Mouse (Mus musculus) neural tube, embryonic 14.5 days (tissue): ENCODE results near the gene Arhgap15. TPM values are rescaled to one million over a fixed set of nuclear protein-coding genes. Genes with fewer than 3 reads are reported as not detected.

ENCODE experiments used
- ATAC-seq: fragments of 200-750 bp; cut with Nextera tagmentation; 2 replicates; pipeline ENCODE4 v1.8.0; 2017; ENCODE audit warnings: low read depth, mild to moderate bottlenecking, moderate TSS enrichment, moderate library complexity
- H3K27ac ChIP-seq: fragments of 300-500 bp; sonication (generic); 2 replicates; pipeline ENCODE4 v1.5.1; 2014; ENCODE audit warnings: low read depth, mild to moderate bottlenecking, control low read depth, low read length, moderate library complexity, mixed read lengths
- H3K27me3 ChIP-seq: fragments of 300-500 bp; sonication (generic); 2 replicates; pipeline ENCODE4 v1.6.1; 2014; ENCODE audit warnings: low read length; ENCODE audit not compliant: control insufficient read depth, insufficient read depth
- H3K36me3 ChIP-seq: fragments of 300-500 bp; sonication (generic); 2 replicates; pipeline ENCODE4 v1.6.1; 2014; ENCODE audit warnings: low read length, mixed read lengths; ENCODE audit not compliant: control insufficient read depth, insufficient read depth
- H3K4me1 ChIP-seq: fragments of 300-500 bp; sonication (generic); 2 replicates; pipeline ENCODE4 v1.6.1; 2014; ENCODE audit warnings: low read length; ENCODE audit not compliant: control insufficient read depth, insufficient read depth
- H3K4me2 ChIP-seq: fragments of 300-500 bp; sonication (generic); 2 replicates; pipeline ENCODE4 v1.6.1; 2014; ENCODE audit warnings: mild to moderate bottlenecking, low read depth, low read length, control low read depth
- H3K4me3 ChIP-seq: fragments of 300-500 bp; sonication (generic); 2 replicates; pipeline ENCODE4 v1.5.1; 2014; ENCODE audit warnings: low read depth, low read length, control low read depth, mixed read lengths
- H3K9ac ChIP-seq: fragments of 300-500 bp; sonication (generic); replicated peaks from 2 replicates; pipeline ENCODE4 v1.6.1; 2014; ENCODE audit warnings: low read depth, mild to moderate bottlenecking, control low read depth, low read length, mixed read lengths
- H3K9me3 ChIP-seq: fragments of 300-500 bp; sonication (generic); 2 replicates; pipeline ENCODE4 v1.6.1; 2016; ENCODE audit warnings: low read length; ENCODE audit not compliant: control insufficient read depth
- WGBS: fragments of 180-500 bp; shearing (Covaris S2); extraction: QIAGEN DNeasy Blood & Tissue Kit; methylation state at CpG from one replicate; pipeline ENCODE4 v1.1.7; 2014; 5-methylcytosine and 5-hydroxymethylcytosine counted together
- polyA plus RNA-seq: library from polyadenylated mRNA; unstranded; fragments of >200 nt; fragmentation: Nextera tagmentation; extraction: Ambion mirVana; gene quantifications from 2 replicates; pipeline ENCODE4 v1.2.1, GENCODE M21; 2014

Gene Arhgap15
- polyA plus RNA-seq, 1 experiment from 2014 or later: 3.8 TPM

DNA sequence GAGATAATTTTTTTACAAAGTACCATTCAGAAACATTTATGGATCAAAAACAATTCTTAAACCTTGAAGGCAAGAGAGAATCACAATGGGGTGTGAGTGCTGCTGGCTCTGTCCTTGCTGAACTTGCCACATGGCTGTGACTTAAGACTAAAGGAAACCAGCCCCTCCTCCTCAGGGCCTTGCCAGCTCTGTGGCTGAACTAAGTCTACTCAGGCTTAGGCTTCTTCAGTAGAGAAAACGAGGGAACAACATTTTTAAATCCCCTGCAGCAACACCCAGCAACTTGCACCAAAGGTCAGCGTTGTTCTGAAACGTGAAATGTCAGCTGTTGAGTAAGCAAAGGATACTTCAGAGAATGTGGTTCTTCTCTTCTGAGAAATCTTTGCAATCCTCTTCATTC lies 417.2 kb downstream of the Arhgap15 start:
- no peaks in the 10 kb centered on the region for H3K36me3 ChIP-seq
- H3K27ac ChIP-seq: no peak overlapping the region
- H3K4me2 ChIP-seq: no peak overlapping the region
- H3K9ac ChIP-seq: no peak overlapping the region
- H3K4me3 ChIP-seq: no peak overlapping the region
- no peaks in the 10 kb centered on the region for H3K4me1 ChIP-seq
- no peaks in the 10 kb centered on the region for H3K27me3 ChIP-seq
- whole genome bisulfite sequencing: 65% methylated on average over 3 of the region's 3 CpGs
- H3K9me3 ChIP-seq: no peaks in the 10 kb centered on the region
- ATAC-seq: no peak

DNA sequence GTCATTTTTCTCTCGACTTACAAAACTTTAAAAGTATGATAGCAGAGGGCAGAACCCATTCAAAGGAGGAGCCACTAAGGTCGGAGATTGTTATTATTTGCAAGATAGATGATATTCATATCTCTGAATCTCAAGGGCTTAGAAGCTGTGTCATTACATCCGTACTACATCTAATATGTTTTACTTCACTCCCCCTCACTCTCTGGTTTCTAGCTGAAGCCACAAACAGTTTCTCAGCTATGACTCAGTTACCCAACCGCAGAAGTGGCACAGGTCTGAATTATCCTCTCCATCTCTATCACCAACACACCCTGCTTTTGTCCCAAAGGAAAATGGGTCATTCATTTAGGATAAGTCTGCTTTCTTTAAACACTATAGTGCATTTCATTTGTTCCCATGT lies 418.1 kb downstream of the Arhgap15 start:
- 89% methylated on average over 4 of the region's 4 CpGs for WGBS
- no peak overlapping the region for H3K4me2 ChIP-seq
- H3K27ac ChIP-seq: no peak overlapping the region
- H3K9me3 ChIP-seq: no peaks in the 10 kb centered on the region
- no peaks in the 10 kb centered on the region for H3K4me1 ChIP-seq
- no peaks in the 10 kb centered on the region for H3K36me3 ChIP-seq
- H3K4me3 ChIP-seq: no peak overlapping the region
- no peak for ATAC-seq
- H3K27me3 ChIP-seq: no peaks in the 10 kb centered on the region
- no peak overlapping the region for H3K9ac ChIP-seq

DNA sequence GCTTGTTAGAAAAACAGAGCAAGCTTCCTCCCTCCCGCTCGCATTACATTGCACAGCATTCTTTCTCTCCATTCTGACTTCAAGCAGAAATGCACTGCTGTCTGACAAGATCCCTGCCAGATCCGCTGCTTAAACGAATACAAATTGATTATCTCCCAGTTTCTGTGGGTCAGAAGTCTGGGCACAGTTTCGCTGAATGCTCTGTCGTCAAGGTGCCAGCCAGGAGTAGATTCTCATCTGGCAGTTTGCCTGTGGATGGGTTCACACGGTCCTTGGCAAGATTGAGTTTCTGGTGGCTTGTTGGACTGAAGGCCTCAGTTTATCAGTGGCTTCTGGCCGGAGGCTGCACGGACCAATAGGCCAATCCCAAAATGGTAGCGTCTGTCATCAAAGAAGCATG lies 435.9 kb downstream of the Arhgap15 start:
- no peak overlapping the region for H3K27ac ChIP-seq
- no peaks in the 10 kb centered on the region for H3K27me3 ChIP-seq
- H3K4me3 ChIP-seq: no peak overlapping the region
- no peak for ATAC-seq
- H3K4me1 ChIP-seq: no peaks in the 10 kb centered on the region
- H3K9ac ChIP-seq: no peak overlapping the region
- H3K36me3 ChIP-seq: no peaks in the 10 kb centered on the region
- whole genome bisulfite sequencing: 79% methylated on average over 10 of the region's 10 CpGs
- no peaks in the 10 kb centered on the region for H3K9me3 ChIP-seq
- H3K4me2 ChIP-seq: no peak overlapping the region

DNA sequence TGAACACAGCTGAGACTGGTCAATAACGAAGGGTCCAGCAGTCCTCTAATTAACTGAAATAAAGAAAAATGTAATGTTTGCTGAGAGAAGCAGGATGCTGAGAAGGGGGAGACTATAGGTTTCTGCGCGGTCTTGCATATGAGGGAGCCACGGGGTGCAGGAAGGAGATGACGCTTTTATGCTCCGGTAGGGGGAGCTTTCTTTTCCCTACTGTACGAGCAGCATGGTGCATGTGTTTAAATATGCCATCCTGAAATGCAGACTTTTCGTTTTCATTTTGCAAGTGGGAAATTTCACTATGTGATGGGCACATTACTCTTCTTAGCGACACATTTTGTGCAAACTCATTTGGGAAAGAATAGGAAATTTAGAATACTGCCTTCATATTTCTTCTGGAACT lies 442.1 kb downstream of the Arhgap15 start:
- H3K27ac ChIP-seq: no peak overlapping the region
- WGBS: 79% methylated on average over 9 of the region's 9 CpGs
- H3K4me2 ChIP-seq: no peak overlapping the region
- no peaks in the 10 kb centered on the region for H3K36me3 ChIP-seq
- H3K9me3 ChIP-seq: no peaks in the 10 kb centered on the region
- no peak for ATAC-seq
- no peak overlapping the region for H3K9ac ChIP-seq
- no peaks in the 10 kb centered on the region for H3K27me3 ChIP-seq
- no peak overlapping the region for H3K4me3 ChIP-seq
- no peaks in the 10 kb centered on the region for H3K4me1 ChIP-seq

DNA sequence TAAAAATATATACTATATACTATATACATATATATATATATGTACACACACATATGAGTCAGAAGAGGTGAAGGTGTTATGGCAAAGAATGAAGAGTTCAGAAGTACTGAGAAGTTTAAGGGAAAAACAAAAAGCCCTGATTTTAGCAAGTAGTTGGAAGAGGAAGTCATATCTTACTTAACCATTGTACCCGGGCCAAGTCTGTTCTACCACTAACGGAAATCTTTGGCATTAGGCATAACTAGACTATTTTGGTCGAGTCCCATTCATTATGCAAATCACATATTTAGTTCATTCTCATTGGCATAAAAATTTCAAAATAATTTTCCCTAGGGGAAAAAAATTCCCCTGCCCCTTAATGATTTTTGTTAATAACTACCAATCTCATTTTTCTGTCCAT lies 443.4 kb downstream of the Arhgap15 start:
- Histone ChIP-seq H3K27me3 (no peaks in the 10 kb centered on the region), H3K36me3 (no peaks in the 10 kb centered on the region), H3K4me3 (no peak overlapping the region), H3K9ac (no peak overlapping the region), H3K4me1 (no peaks in the 10 kb centered on the region), H3K27ac (no peak overlapping the region), H3K9me3 (no peaks in the 10 kb centered on the region), H3K4me2 (no peak overlapping the region)
- WGBS: 84% methylated on average over 3 of the region's 3 CpGs
- ATAC-seq: no peak

DNA sequence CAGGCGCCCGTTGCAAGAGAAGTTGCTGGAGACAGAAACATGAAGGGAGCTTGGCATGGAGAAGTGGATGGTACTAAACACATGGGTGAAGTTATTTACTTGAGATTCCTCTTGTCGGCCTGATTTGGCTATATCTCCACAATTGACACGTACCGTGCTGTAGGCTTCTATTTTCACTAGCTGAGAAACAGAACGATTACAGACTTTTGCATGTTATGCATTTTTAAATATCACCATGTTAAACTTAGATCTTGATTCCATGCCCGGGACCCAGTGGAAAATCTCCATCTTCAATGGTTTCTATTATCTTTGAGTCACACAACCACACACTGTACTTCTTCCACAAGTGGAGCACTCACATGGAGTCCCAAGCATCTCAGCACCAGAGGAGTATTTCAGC lies 466.9 kb downstream of the Arhgap15 start:
- Histone ChIP-seq H3K4me2 (no peak overlapping the region), H3K4me3 (no peak overlapping the region), H3K27me3 (no peaks in the 10 kb centered on the region), H3K4me1 (no peaks in the 10 kb centered on the region), H3K36me3 (no peaks in the 10 kb centered on the region), H3K27ac (no peak overlapping the region), H3K9me3 (no peaks in the 10 kb centered on the region), H3K9ac (no peak overlapping the region)
- WGBS: 95% methylated on average over 7 of the region's 7 CpGs
- no peak for ATAC-seq

DNA sequence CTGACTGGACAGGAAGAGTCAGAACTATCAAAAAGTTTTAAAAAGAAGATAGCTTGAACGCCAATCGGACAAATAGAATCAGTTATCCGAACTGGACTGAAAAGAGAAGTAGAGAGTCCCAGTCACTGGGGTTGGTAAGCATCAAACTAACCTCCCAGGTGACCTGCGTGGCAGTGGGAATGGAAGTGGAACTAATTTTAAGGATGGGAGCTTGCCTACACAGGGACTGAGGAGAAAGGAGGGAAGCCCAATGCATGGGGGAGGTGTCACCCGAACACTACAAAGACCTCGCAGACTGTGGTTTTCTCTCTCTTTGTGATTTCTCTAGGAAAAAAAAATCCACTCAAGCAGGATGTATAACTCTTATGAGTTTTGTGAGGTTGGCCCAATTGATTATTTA lies 469.2 kb downstream of the Arhgap15 start:
- no peak overlapping the region for H3K4me2 ChIP-seq
- H3K36me3 ChIP-seq: no peaks in the 10 kb centered on the region
- no peak overlapping the region for H3K4me3 ChIP-seq
- no peak overlapping the region for H3K27ac ChIP-seq
- ATAC-seq: no peak
- H3K4me1 ChIP-seq: no peaks in the 10 kb centered on the region
- WGBS: 71% methylated on average over 6 of the region's 6 CpGs
- H3K27me3 ChIP-seq: no peaks in the 10 kb centered on the region
- H3K9me3 ChIP-seq: no peaks in the 10 kb centered on the region
- H3K9ac ChIP-seq: no peak overlapping the region

DNA sequence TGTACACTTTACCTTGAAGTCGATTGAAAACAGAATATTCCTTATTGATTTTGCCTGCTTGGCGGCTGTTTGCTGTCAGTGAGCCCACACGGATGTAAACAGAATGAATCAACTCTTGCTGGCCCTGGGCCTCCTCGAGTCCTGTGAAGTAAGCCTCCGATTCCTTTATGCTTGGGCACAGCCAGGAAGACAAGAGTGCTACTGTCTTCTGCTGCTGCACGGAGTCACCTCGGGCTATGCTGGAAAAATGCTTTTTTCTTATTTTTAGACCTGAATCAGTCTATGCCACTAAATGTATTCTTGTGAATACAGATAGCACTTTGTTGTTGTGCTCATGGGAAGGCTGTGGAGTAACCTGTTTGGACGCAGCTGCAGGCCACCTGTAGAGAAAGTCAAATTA lies 469.7 kb downstream of the Arhgap15 start:
- H3K27me3 ChIP-seq: no peaks in the 10 kb centered on the region
- H3K36me3 ChIP-seq: no peaks in the 10 kb centered on the region
- 0 out of 2 replicates have a peak, but pooled peaks cover 3% of the 10 kb centered on the region for H3K4me1 ChIP-seq
- no peaks in the 10 kb centered on the region for H3K9me3 ChIP-seq
- no peak overlapping the region for H3K9ac ChIP-seq
- no peak overlapping the region for H3K4me3 ChIP-seq
- WGBS: 18% methylated on average over 8 of the region's 8 CpGs
- no peak overlapping the region for H3K27ac ChIP-seq
- ATAC-seq: no peak
- no peak overlapping the region for H3K4me2 ChIP-seq

DNA sequence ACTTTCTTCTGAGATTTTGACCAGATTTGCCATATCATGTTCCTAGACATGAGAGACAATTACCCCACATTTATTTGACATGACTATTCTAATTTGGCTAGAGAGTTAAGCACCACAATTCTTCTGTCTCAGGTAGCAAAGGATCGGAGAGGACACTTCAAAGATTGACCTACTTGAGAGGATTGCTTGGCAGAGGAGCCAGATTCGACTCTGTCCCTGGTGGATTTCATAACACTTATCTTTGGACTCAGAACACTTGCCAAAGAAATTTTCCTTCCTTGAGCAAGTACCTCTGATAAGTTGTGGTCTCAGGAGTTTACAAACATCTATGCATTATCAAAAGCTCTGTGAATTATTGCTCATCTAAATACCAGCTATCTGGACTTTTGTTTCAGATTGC lies 473.1 kb downstream of the Arhgap15 start:
- no peak for ATAC-seq
- Histone ChIP-seq H3K4me2 (no peak overlapping the region), H3K27ac (no peak overlapping the region), H3K9ac (no peak overlapping the region), H3K36me3 (no peaks in the 10 kb centered on the region), H3K9me3 (no peaks in the 10 kb centered on the region), H3K4me3 (no peak overlapping the region), H3K27me3 (no peaks in the 10 kb centered on the region), H3K4me1 (0 out of 2 replicates have a peak, but pooled peaks cover 3% of the 10 kb centered on the region)
- 72% methylated on average over 2 of the region's 2 CpGs for WGBS
